Mouse (Mus musculus): ENCODE measurements around the gene Nr1h4.

- TF ChIP-seq CTCF (IDR thresholded peaks at IDR 0.05; ENCODE audit: low read depth) = no peak
- no peak for TF ChIP-seq EP300 (optimal IDR thresholded peaks at IDR 0.05)
Measured at GRCm38 (mm10) chr10:89415478-89415877, 117.9 kb downstream of the Nr1h4 start.

All from stomach, postnatal 0 days (tissue).